Mouse (Mus musculus): ENCODE measurements at regions not wholly inside any gene's neighbourhood (a gene's known extent, or its start where the extent isn't known, plus 50 kb on each side); places are given as distances from the start of the nearest gene placed in this dataset.

GRCm38 (mm10) chr4:153727896-153728422, 229.1 kb upstream of the A430005L14Rik start:
- Histone ChIP-seq H3K79me2 (ENCODE audit: control insufficient read depth, insufficient read depth, low read length, poor library complexity) (no peaks in the 10 kb centered on the region), H3K9ac (ENCODE audit: control insufficient read depth, low read depth, low read length, poor library complexity, severe bottlenecking) (no peak overlapping the region), H3K9me3 (replicated peaks; ENCODE audit: insufficient read depth, low read length) (no peaks in the 10 kb centered on the region), H3K36me3 (ENCODE audit: control insufficient read depth in 1 of 2, insufficient read depth in 2 of 2, low read length in 2 of 2) (no peaks in the 10 kb centered on the region), H3K27ac (ENCODE audit: control insufficient read depth, low read depth, low read length) (no peak overlapping the region), H3K4me1 (ENCODE audit: control insufficient read depth in 1 of 2, insufficient read depth in 2 of 2, low read length in 2 of 2) (no peaks in the 10 kb centered on the region), H3K27me3 (ENCODE audit: control insufficient read depth in 1 of 2, insufficient read depth in 2 of 2, low read length in 2 of 2) (no peaks in the 10 kb centered on the region), H3K4me3 (ENCODE audit: control insufficient read depth in 1 of 2, insufficient read depth in 1 of 2, low read depth in 2 of 2, low read length in 2 of 2) (no peak overlapping the region)
- no peak for TF ChIP-seq CHD1 (IDR thresholded peaks at IDR 0.05; ENCODE audit: low read depth, low read length)
- no peak for TF ChIP-seq TCF12 (IDR thresholded peaks at IDR 0.05; ENCODE audit: low read depth, low read length)
- no peak for TF ChIP-seq ETS1 (IDR thresholded peaks at IDR 0.05; ENCODE audit: low read depth, low read length)
- TF ChIP-seq HCFC1 (IDR thresholded peaks at IDR 0.05; ENCODE audit: low read depth, low read length), result no peak
- TF ChIP-seq MAZ (IDR thresholded peaks at IDR 0.05; ENCODE audit: low read depth, low read length), result no peak
- TF ChIP-seq GATA1 (IDR thresholded peaks at IDR 0.05; ENCODE audit: low read depth, low read length), result no peak
- no peak for TF ChIP-seq MXI1 (IDR thresholded peaks at IDR 0.05; ENCODE audit: low read depth, low read length)
- no peak for TF ChIP-seq EP300 (IDR thresholded peaks at IDR 0.05; ENCODE audit: low read depth in 1 of 2, low read length in 2 of 2)
- TF ChIP-seq JUND (IDR thresholded peaks at IDR 0.05; ENCODE audit: low read depth, low read length), result no peak
- TF ChIP-seq NRF1 (IDR thresholded peaks at IDR 0.05; ENCODE audit: insufficient read depth, low read depth, low read length, poor library complexity, severe bottlenecking), result no peak
- no peak for TF ChIP-seq NELFE (IDR thresholded peaks at IDR 0.05; ENCODE audit: low read depth, low read length)
- TF ChIP-seq USF2 (IDR thresholded peaks at IDR 0.05; ENCODE audit: borderline replicate concordance in 1 of 2, insufficient read depth in 1 of 2, low read depth in 1 of 2, low read length in 2 of 2), result no peak
- TF ChIP-seq UBTF (IDR thresholded peaks at IDR 0.05; ENCODE audit: borderline replicate concordance, insufficient read depth, low read depth, low read length), result no peak
- no peak for TF ChIP-seq MEF2A (IDR thresholded peaks at IDR 0.05; ENCODE audit: extremely low read depth, insufficient replicate concordance, low read depth, low read length, poor library complexity, severe bottlenecking)
- TF ChIP-seq ZNF384 (IDR thresholded peaks at IDR 0.05; ENCODE audit: low read depth, low read length), result no peak
- TF ChIP-seq MAFK (IDR thresholded peaks at IDR 0.05; ENCODE audit: borderline replicate concordance, low read depth, low read length), result no peak
- no peak for TF ChIP-seq BHLHE40 (IDR thresholded peaks at IDR 0.05; ENCODE audit: borderline replicate concordance, low read depth, low read length)
- no peak for TF ChIP-seq KAT2A (conservative IDR thresholded peaks at IDR 0.05; ENCODE audit: low read depth, low read length)
- no peak for DNase-seq (ENCODE audit: low read depth, low spot score)

GRCm38 (mm10) chr4:153738088-153738487, 218.9 kb upstream of the A430005L14Rik start:
- H3K27me3 ChIP-seq (ENCODE audit: control insufficient read depth in 1 of 2, insufficient read depth in 2 of 2, low read length in 2 of 2), result no peaks in the 10 kb centered on the region
- no peaks in the 10 kb centered on the region for H3K36me3 ChIP-seq (ENCODE audit: control insufficient read depth in 1 of 2, insufficient read depth in 2 of 2, low read length in 2 of 2)
- no peak for TF ChIP-seq GABPA (IDR thresholded peaks at IDR 0.05; ENCODE audit: low read depth, low read length)
- no peak for TF ChIP-seq CHD1 (IDR thresholded peaks at IDR 0.05; ENCODE audit: low read depth, low read length)
- TF ChIP-seq HCFC1 (IDR thresholded peaks at IDR 0.05; ENCODE audit: low read depth, low read length), result no peak
- TF ChIP-seq USF1 (IDR thresholded peaks at IDR 0.05; ENCODE audit: low read depth, low read length), result no peak
- TF ChIP-seq EP300 (IDR thresholded peaks at IDR 0.05; ENCODE audit: low read depth in 1 of 2, low read length in 2 of 2), result no peak
- TF ChIP-seq CTCF (IDR thresholded peaks at IDR 0.05 in 2 of 3, conservative IDR thresholded peaks at IDR 0.05 in 1 of 3; ENCODE audit: control insufficient read depth in 1 of 3, insufficient read depth in 1 of 3, low read depth in 2 of 3, low read length in 3 of 3, poor library complexity in 1 of 3, severe bottlenecking in 1 of 3), result no peak
- TF ChIP-seq ELF1 (IDR thresholded peaks at IDR 0.05; ENCODE audit: low read depth, low read length), result no peak
- no peak for TF ChIP-seq POLR2A (IDR thresholded peaks at IDR 0.05; ENCODE audit: control insufficient read depth in 1 of 2, insufficient read depth in 1 of 2, low read depth in 1 of 2, low read length in 2 of 2, poor library complexity in 1 of 2)
- no peak for TF ChIP-seq BHLHE40 (IDR thresholded peaks at IDR 0.05; ENCODE audit: borderline replicate concordance, low read depth, low read length)
- TF ChIP-seq CHD2 (IDR thresholded peaks at IDR 0.05; ENCODE audit: low read length), result no peak
- TF ChIP-seq NRF1 (IDR thresholded peaks at IDR 0.05; ENCODE audit: insufficient read depth, low read depth, low read length, poor library complexity, severe bottlenecking), result no peak
- no peak for TF ChIP-seq POLR2AphosphoS5 (IDR thresholded peaks at IDR 0.05; ENCODE audit: borderline replicate concordance, low read depth, low read length)
- no peak for TF ChIP-seq MXI1 (IDR thresholded peaks at IDR 0.05; ENCODE audit: low read depth, low read length)
- no peak for TF ChIP-seq ZKSCAN1 (IDR thresholded peaks at IDR 0.05; ENCODE audit: low read depth, low read length)
- TF ChIP-seq UBTF (IDR thresholded peaks at IDR 0.05; ENCODE audit: borderline replicate concordance, insufficient read depth, low read depth, low read length), result no peak
- TF ChIP-seq POLR2AphosphoS2 (IDR thresholded peaks at IDR 0.05; ENCODE audit: low read length), result no peak
- TF ChIP-seq E2F4 (IDR thresholded peaks at IDR 0.05; ENCODE audit: borderline replicate concordance, low read depth, low read length), result no peak
- no peak for TF ChIP-seq GATA1 (IDR thresholded peaks at IDR 0.05; ENCODE audit: low read depth, low read length)
- TF ChIP-seq MYB (IDR thresholded peaks at IDR 0.05; ENCODE audit: low read depth, low read length), result no peak
- no peak overlapping the region for H3K9ac ChIP-seq (ENCODE audit: control insufficient read depth, low read depth, low read length, poor library complexity, severe bottlenecking)
- H3K27ac ChIP-seq (ENCODE audit: control insufficient read depth, low read depth, low read length), result no peak overlapping the region
- no peaks in the 10 kb centered on the region for H3K4me1 ChIP-seq (ENCODE audit: control insufficient read depth in 1 of 2, insufficient read depth in 2 of 2, low read length in 2 of 2)
- no peak overlapping the region for H3K4me3 ChIP-seq (ENCODE audit: control insufficient read depth in 1 of 2, insufficient read depth in 1 of 2, low read depth in 2 of 2, low read length in 2 of 2)
- H3K9me3 ChIP-seq (replicated peaks; ENCODE audit: insufficient read depth, low read length), result no peaks in the 10 kb centered on the region
- H3K79me2 ChIP-seq (ENCODE audit: control insufficient read depth, insufficient read depth, low read length, poor library complexity), result no peaks in the 10 kb centered on the region
- DNase-seq (ENCODE audit: low read depth, low spot score), result no peak

Data from MEL (cell line).